ENCODE assay signal across 7 mouse cellular contexts in genomic region chr6:128839921-128840320, GRCm38 (mm10). TPM values are rescaled to one million over a fixed set of nuclear protein-coding genes. Genes with fewer than 3 reads are reported as not detected.
DNase-seq lines count a peak whose midpoint lies in the region; ATAC-seq lines count a peak whose summit lies in the region.

No protein-coding gene starts in this region.

- H3K27me3 ChIP-seq in forebrain, embryonic 11.5 days (ENCODE audit: control insufficient read depth, insufficient read depth, low read length): no peaks in the 10 kb centered on the region
- H3K27me3 ChIP-seq in liver, embryonic 15.5 days: no peaks in the 10 kb centered on the region

- no peaks in the 10 kb centered on the region for H3K36me3 ChIP-seq in forebrain, embryonic 11.5 days (ENCODE audit: control insufficient read depth, insufficient read depth, low read length)
- no peaks in the 10 kb centered on the region for H3K36me3 ChIP-seq in liver, embryonic 15.5 days (replicated peaks)

- peak; percentile 42 for DNase-seq in thymus, postnatal 4 days
- DNase-seq in thymus, postnatal 25 days: no peak
- DNase-seq in forebrain, embryonic 11.5 days (ENCODE audit: low spot score): peak; percentile 47
- DNase-seq in kidney, adult 8-10 months: no peak
- DNase-seq in B cell, adult 2 months: no peak

- no peak for ATAC-seq in forebrain, embryonic 11.5 days (replicated peaks; ENCODE audit: low FRiP score)
- no peak for ATAC-seq in liver, embryonic 15.5 days (ENCODE audit: insufficient read depth)
- ATAC-seq in frontal cortex, adult (ENCODE audit: low TSS enrichment): no peak

- no peaks in the 10 kb centered on the region for H3K9me3 ChIP-seq in forebrain, embryonic 11.5 days (ENCODE audit: control insufficient read depth, low read length)
- no peaks in the 10 kb centered on the region for H3K9me3 ChIP-seq in liver, embryonic 15.5 days (replicated peaks)

- WGBS in forebrain, embryonic 11.5 days: 70% methylated on average over 7 of the region's 7 CpGs
- 49% methylated on average over 7 of the region's 7 CpGs for WGBS in liver, embryonic 15.5 days (ENCODE audit: insufficient replicate concordance)

- H3K4me2 ChIP-seq in forebrain, embryonic 11.5 days (ENCODE audit: low read depth, low read length, severe bottlenecking): peak overlapping the region; percentile 68; the same call in 1 of the 2 replicates
- peak overlapping the region; percentile 84 for H3K4me2 ChIP-seq in liver, embryonic 15.5 days

- no peak overlapping the region for H3K9ac ChIP-seq in forebrain, embryonic 11.5 days (ENCODE audit: low read length)
- H3K9ac ChIP-seq in liver, embryonic 15.5 days: no peak overlapping the region

- peaks cover 11% of the 10 kb centered on the region; the same call in 1 of the 2 replicates for H3K4me1 ChIP-seq in forebrain, embryonic 11.5 days (replicated peaks; ENCODE audit: control insufficient read depth, insufficient read depth, low read length)
- peaks cover 67% of the 10 kb centered on the region for H3K4me1 ChIP-seq in liver, embryonic 15.5 days (replicated peaks)

- H3K27ac ChIP-seq in forebrain, embryonic 11.5 days (ENCODE audit: low read depth, low read length): no peak overlapping the region
- H3K27ac ChIP-seq in liver, embryonic 15.5 days (replicated peaks): peak overlapping the region; percentile 78; the same call in 1 of the 2 replicates

- peak overlapping the region; percentile 76; the same call in 1 of the 2 replicates for H3K4me3 ChIP-seq in forebrain, embryonic 11.5 days (ENCODE audit: low read depth, low read length)
- peak overlapping the region; percentile 69 for H3K4me3 ChIP-seq in liver, embryonic 15.5 days (replicated peaks)

RNA-seq across cellular contexts. Expression of gene Klrb1b, which starts 13.8 kb away (rescaled TPM):
- not detected in 2 replicates for polyA plus RNA-seq in forebrain, embryonic 11.5 days (2014; fragmentation: Nextera tagmentation; extraction: Ambion mirVana)
- polyA plus RNA-seq in liver, embryonic 15.5 days (2015; fragmentation: Nextera tagmentation; extraction: Ambion mirVana): 0.18 and 0.23 TPM in 2 replicates

RNA-seq across cellular contexts. Expression of gene Gm44511, which starts 13.8 kb away (rescaled TPM):
- polyA plus RNA-seq in forebrain, embryonic 11.5 days (2014; fragmentation: Nextera tagmentation; extraction: Ambion mirVana): not detected in 2 replicates
- not detected in 2 replicates for polyA plus RNA-seq in liver, embryonic 15.5 days (2015; fragmentation: Nextera tagmentation; extraction: Ambion mirVana)

RNA-seq across cellular contexts. Expression of gene Clec2i, which starts 47.5 kb away (rescaled TPM):
- not detected in 2 replicates for polyA plus RNA-seq in forebrain, embryonic 11.5 days (2014; fragmentation: Nextera tagmentation; extraction: Ambion mirVana)
- polyA plus RNA-seq in liver, embryonic 15.5 days (2015; fragmentation: Nextera tagmentation; extraction: Ambion mirVana): 0.17 and 0.25 TPM in 2 replicates

RNA-seq across cellular contexts. Expression of gene Klrb1c, which starts 50.9 kb away (rescaled TPM):
- not detected in 2 replicates for polyA plus RNA-seq in forebrain, embryonic 11.5 days (2014; fragmentation: Nextera tagmentation; extraction: Ambion mirVana)
- polyA plus RNA-seq in liver, embryonic 15.5 days (2015; fragmentation: Nextera tagmentation; extraction: Ambion mirVana): 0.25 and 0.37 TPM in 2 replicates

RNA-seq across cellular contexts. Expression of gene BC035044, which starts 51.0 kb away (rescaled TPM):
- polyA plus RNA-seq in forebrain, embryonic 11.5 days (2014; fragmentation: Nextera tagmentation; extraction: Ambion mirVana): 0.28 and 0.88 TPM in 2 replicates
- polyA plus RNA-seq in liver, embryonic 15.5 days (2015; fragmentation: Nextera tagmentation; extraction: Ambion mirVana): 5.8 and 6.9 TPM in 2 replicates

Comparison
In these comparisons a context has a peak if more than half of its experiments do, and no peak if none do; other contexts are left out.
1. DNase-seq: peak in thymus, postnatal 4 days (single experiment) and forebrain, embryonic 11.5 days (single experiment); none in thymus, postnatal 25 days (single experiment), kidney, adult 8-10 months (0 of 2) and B cell, adult 2 months (0 of 2).